ENCODE assay signal across 25 mouse cellular contexts in genomic region chr16:23262846-23263245, GRCm38 (mm10). TPM values are rescaled to one million over a fixed set of nuclear protein-coding genes. Genes with fewer than 3 reads are reported as not detected.
DNase-seq lines count a peak whose midpoint lies in the region; ATAC-seq lines count a peak whose summit lies in the region.
"Had no signal": no experiment of that assay in that cellular context is flagged by ENCODE, and none has a peak within 500 bp of the region (broad histone marks: within the 10 kb centered on the region; RNA-seq: fewer than 3 reads in every experiment).

No protein-coding gene starts in this region.

- no peaks in the 10 kb centered on the region for H3K9me3 ChIP-seq in embryonic facial prominence, embryonic 12.5 days
- peaks cover 4% of the 10 kb centered on the region; the same call in 1 of the 2 replicates for H3K9me3 ChIP-seq in embryonic facial prominence, embryonic 10.5 days
- H3K9me3 ChIP-seq in hindbrain, embryonic 12.5 days (replicated peaks), result 0 out of 2 replicates have a peak, but pooled peaks cover 5% of the 10 kb centered on the region
- no peaks in the 10 kb centered on the region for H3K9me3 ChIP-seq in hindbrain, embryonic 11.5 days (ENCODE audit: control insufficient read depth, low read length)
- H3K9me3 ChIP-seq: embryonic facial prominence, embryonic 15.5 days; forebrain, embryonic 12.5 days; heart, embryonic 10.5 days; hindbrain, embryonic 10.5 days; hindbrain, embryonic 15.5 days; intestine, embryonic 15.5 days had no signal

- H3K27ac ChIP-seq in embryonic facial prominence, embryonic 12.5 days, result 0 out of 2 replicates have a peak overlapping the region, but pooled peaks have one; percentile 2
- no peak overlapping the region for H3K27ac ChIP-seq in embryonic facial prominence, embryonic 10.5 days (replicated peaks)
- H3K27ac ChIP-seq in hindbrain, embryonic 12.5 days, result 0 out of 2 replicates have a peak overlapping the region, but pooled peaks have one; percentile 19
- H3K27ac ChIP-seq in hindbrain, embryonic 11.5 days (ENCODE audit: low read depth, low read length), result no peak overlapping the region
- H3K27ac ChIP-seq: embryonic facial prominence, embryonic 15.5 days; forebrain, embryonic 12.5 days; heart, adult 2 months; heart, embryonic 10.5 days; hindbrain, embryonic 15.5 days; intestine, embryonic 15.5 days had no signal

- no peak overlapping the region for H3K4me2 ChIP-seq in embryonic facial prominence, embryonic 12.5 days (replicated peaks)
- no peak overlapping the region for H3K4me2 ChIP-seq in hindbrain, embryonic 12.5 days (replicated peaks)
- H3K4me2 ChIP-seq in hindbrain, embryonic 11.5 days (replicated peaks; ENCODE audit: low read depth, low read length), result no peak overlapping the region
- H3K4me2 ChIP-seq: embryonic facial prominence, embryonic 15.5 days; forebrain, embryonic 12.5 days; hindbrain, embryonic 15.5 days; intestine, embryonic 15.5 days had no signal

- H3K36me3 ChIP-seq in embryonic facial prominence, embryonic 12.5 days, result peaks cover 16% of the 10 kb centered on the region; the same call in 1 of the 2 replicates
- H3K36me3 ChIP-seq in embryonic facial prominence, embryonic 10.5 days (replicated peaks), result peaks cover 52% of the 10 kb centered on the region
- H3K36me3 ChIP-seq in hindbrain, embryonic 12.5 days, result peaks cover 9% of the 10 kb centered on the region
- no peaks in the 10 kb centered on the region for H3K36me3 ChIP-seq in hindbrain, embryonic 11.5 days (ENCODE audit: control insufficient read depth, insufficient read depth, low read length)
- H3K36me3 ChIP-seq: embryonic facial prominence, embryonic 15.5 days; intestine, embryonic 15.5 days had no signal

- no peak for ATAC-seq in embryonic facial prominence, embryonic 12.5 days (ENCODE audit: insufficient number of reproducible peaks, insufficient read depth, low FRiP score, low TSS enrichment)
- ATAC-seq in hindbrain, embryonic 12.5 days (ENCODE audit: low FRiP score), result no peak
- no peak for ATAC-seq in hindbrain, embryonic 11.5 days (ENCODE audit: low FRiP score)
- ATAC-seq in inflammation-experienced regulatory T-cells, adult 6 months, result peak; percentile 13
- ATAC-seq: forebrain, embryonic 16.5 days had no signal

- no peak overlapping the region for H3K9ac ChIP-seq in embryonic facial prominence, embryonic 12.5 days
- H3K9ac ChIP-seq in hindbrain, embryonic 12.5 days, result no peak overlapping the region
- H3K9ac ChIP-seq in hindbrain, embryonic 11.5 days (ENCODE audit: low read depth, low read length), result no peak overlapping the region
- H3K9ac ChIP-seq: embryonic facial prominence, embryonic 15.5 days; forebrain, embryonic 12.5 days; hindbrain, embryonic 15.5 days; intestine, embryonic 15.5 days had no signal

- no peak overlapping the region for H3K4me3 ChIP-seq in embryonic facial prominence, embryonic 12.5 days
- H3K4me3 ChIP-seq in embryonic facial prominence, embryonic 10.5 days, result no peak overlapping the region
- H3K4me3 ChIP-seq in hindbrain, embryonic 12.5 days, result no peak overlapping the region
- no peak overlapping the region for H3K4me3 ChIP-seq in hindbrain, embryonic 11.5 days (ENCODE audit: low read depth, low read length)
- H3K4me3 ChIP-seq: embryonic facial prominence, embryonic 15.5 days; forebrain, embryonic 12.5 days; heart, adult 2 months; heart, embryonic 10.5 days; hindbrain, embryonic 10.5 days; hindbrain, embryonic 15.5 days; intestine, embryonic 15.5 days had no signal

- H3K27me3 ChIP-seq in embryonic facial prominence, embryonic 12.5 days, result no peaks in the 10 kb centered on the region
- peaks cover 13% of the 10 kb centered on the region; the same call in 1 of the 2 replicates for H3K27me3 ChIP-seq in embryonic facial prominence, embryonic 10.5 days (replicated peaks; ENCODE audit: low read depth, poor library complexity, severe bottlenecking)
- no peaks in the 10 kb centered on the region for H3K27me3 ChIP-seq in hindbrain, embryonic 12.5 days
- no peaks in the 10 kb centered on the region for H3K27me3 ChIP-seq in hindbrain, embryonic 11.5 days (ENCODE audit: control insufficient read depth, insufficient read depth, low read length)
- H3K27me3 ChIP-seq: embryonic facial prominence, embryonic 15.5 days; hindbrain, embryonic 15.5 days; intestine, embryonic 15.5 days had no signal

- peaks cover 33% of the 10 kb centered on the region for H3K4me1 ChIP-seq in embryonic facial prominence, embryonic 12.5 days
- H3K4me1 ChIP-seq in embryonic facial prominence, embryonic 10.5 days, result peaks cover 50% of the 10 kb centered on the region
- H3K4me1 ChIP-seq in hindbrain, embryonic 12.5 days, result peaks cover 42% of the 10 kb centered on the region
- H3K4me1 ChIP-seq in hindbrain, embryonic 11.5 days (replicated peaks; ENCODE audit: control insufficient read depth, insufficient read depth, low read length), result peaks cover 13% of the 10 kb centered on the region

- DNase-seq in embryonic facial prominence, embryonic 10.5 days (ENCODE audit: low spot score), result no peak
- DNase-seq in hindbrain, embryonic 11.5 days (ENCODE audit: low spot score), result no peak
- DNase-seq in CD4-positive helper T cell, adult 2 months (ENCODE audit: low read depth, low spot score), result peak; percentile 51
- DNase-seq in cerebellum, adult 18-20 months, result no peak
- no peak for DNase-seq in lung, adult 18-20 months
- DNase-seq: adrenal gland, adult 8-10 months; cerebellum, adult 11 months; cerebellum, adult 8-10 months; cerebellum, postnatal 10 days; cerebellum, postnatal 36 days; embryo, embryonic 11 days; gastrocnemius, postnatal 10 days; gastrocnemius, postnatal 36 days; heart, adult 2 months; kidney, adult 11 months had no signal

- WGBS in embryonic facial prominence, embryonic 12.5 days, result 33% methylated on average over 5 of the region's 5 CpGs
- 29% methylated on average over 5 of the region's 5 CpGs for WGBS in embryonic facial prominence, embryonic 10.5 days
- 40% methylated on average over 5 of the region's 5 CpGs for WGBS in hindbrain, embryonic 12.5 days
- 40% methylated on average over 5 of the region's 5 CpGs for WGBS in hindbrain, embryonic 11.5 days

RNA-seq across cellular contexts. Expression of gene St6gal1, which starts 38.3 kb away (rescaled TPM):
- polyA plus RNA-seq in embryonic facial prominence, embryonic 12.5 days (2016; fragmentation: Nextera tagmentation; extraction: Ambion mirVana), result 29.6 and 31.7 TPM in 2 replicates
- 27.3 and 28.9 TPM in 2 replicates for polyA plus RNA-seq in embryonic facial prominence, embryonic 10.5 days (2016; fragmentation: Nextera tagmentation; extraction: Ambion mirVana)
- polyA plus RNA-seq in hindbrain, embryonic 12.5 days (2016; fragmentation: Nextera tagmentation; extraction: Ambion mirVana), result 38.7 and 40.0 TPM in 2 replicates
- 32.7 and 34.1 TPM in 2 replicates for polyA plus RNA-seq in hindbrain, embryonic 11.5 days (2014; fragmentation: Nextera tagmentation; extraction: Ambion mirVana)
- 10 to 100 TPM; 24.7 to 67.7 (median 66.3) TPM for polyA plus RNA-seq in inflammation-experienced regulatory T-cells, adult 6 months (2017; shearing (Covaris generic))

Comparison
In these comparisons a context has a peak if more than half of its experiments do, and no peak if none do; other contexts are left out.
1. H3K27ac ChIP-seq: peak in embryonic facial prominence, embryonic 12.5 days (single experiment) and hindbrain, embryonic 12.5 days (single experiment); none in embryonic facial prominence, embryonic 10.5 days (single experiment) and hindbrain, embryonic 11.5 days (single experiment).